Mouse (Mus musculus): ENCODE measurements at regions not wholly inside any gene's neighbourhood (a gene's known extent, or its start where the extent isn't known, plus 50 kb on each side); places are given as distances from the start of the nearest gene placed in this dataset.

DNA sequence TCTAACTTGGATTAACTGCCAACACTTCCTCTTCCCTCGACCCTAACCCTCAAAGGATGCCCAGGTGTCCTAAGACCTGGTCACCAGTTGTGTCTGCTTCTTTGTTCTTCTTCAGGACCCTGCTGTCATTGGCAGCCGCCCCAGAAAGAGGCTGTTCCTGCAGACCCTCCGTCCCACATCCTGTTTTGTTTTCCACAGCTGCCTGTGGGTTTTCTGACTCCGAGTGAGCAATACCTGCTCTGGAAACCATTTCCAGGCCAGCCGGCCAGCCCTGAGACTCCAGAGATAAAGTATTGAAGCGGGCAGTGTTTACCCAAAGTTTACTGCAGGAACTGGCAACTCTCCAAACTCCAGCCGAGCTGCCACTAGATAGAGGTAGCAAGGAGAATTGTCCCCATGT lies 337.2 kb upstream of the Noct start:
- no peak for DNase-seq (ENCODE audit: low spot score in 2 of 2)

DNA sequence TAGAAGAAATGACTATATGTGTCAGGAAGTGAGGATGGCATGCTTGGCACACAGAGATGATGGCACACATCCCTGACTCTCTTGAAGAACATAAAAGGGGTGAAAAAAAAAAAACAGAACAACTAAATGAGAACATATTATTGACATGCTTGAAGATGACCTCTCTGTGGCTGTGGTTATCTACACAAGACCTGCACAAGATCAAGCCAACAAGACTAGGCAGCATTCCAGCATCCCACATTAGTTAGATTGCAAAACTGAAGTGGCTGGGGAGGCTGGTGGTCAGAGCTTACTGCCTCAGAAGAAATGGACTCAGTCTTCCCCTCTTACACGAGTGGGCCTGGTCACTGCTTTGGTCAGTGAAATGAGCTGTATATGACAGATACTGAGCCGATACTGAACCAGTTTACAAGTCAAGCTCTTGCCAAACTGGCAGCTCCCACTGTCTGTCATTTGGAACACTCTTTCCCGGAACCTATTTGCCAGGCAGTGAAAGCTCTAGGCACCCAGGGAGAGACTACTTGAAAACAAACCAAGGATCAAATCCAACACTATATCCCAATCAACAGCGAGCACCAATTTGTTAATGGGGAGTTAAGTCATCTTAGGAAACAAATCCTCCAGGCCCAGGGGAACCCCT lies 335.6 kb upstream of the Noct start:
- no peak for DNase-seq (ENCODE audit: low spot score in 2 of 2)

DNA sequence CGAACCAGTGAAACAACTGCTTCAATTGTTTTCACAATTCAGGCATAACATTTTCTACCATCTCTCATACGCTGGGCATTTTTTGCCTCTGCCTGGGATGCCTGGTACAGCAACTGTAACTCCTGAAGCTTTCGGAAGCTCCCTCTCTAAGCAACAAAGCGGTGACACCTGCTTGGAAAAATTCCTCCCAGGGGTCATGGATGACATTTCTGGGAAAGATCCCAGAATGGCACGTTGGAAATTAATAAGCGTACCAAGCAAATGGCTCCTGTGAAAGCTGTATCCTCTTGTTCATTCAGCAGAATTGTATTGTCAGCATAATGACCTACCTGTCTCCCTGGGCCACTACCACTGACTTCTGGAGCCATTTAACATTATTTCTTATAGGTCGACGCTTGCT lies 333.7 kb upstream of the Noct start:
- no peak for DNase-seq (ENCODE audit: low spot score in 2 of 2)

DNA sequence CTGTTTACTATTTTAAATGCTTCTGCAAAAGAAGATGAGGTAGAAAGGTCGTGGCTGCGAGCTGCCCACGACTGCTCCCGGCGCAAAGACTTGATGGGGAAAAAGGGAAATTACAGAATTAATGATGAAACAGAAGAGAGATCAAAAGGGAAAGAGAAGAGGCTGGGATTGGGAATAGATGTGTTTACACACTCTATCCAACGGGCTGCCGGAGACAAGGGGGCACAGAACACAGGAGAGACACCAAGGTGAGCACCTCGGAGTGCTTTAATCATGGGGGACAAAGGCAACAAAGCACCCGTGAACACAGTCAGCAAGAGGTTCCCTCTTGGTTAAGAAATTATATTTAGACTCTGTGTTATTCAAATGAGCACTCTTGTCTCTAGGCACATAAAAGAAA lies 326.1 kb upstream of the Noct start:
- DNase-seq (ENCODE audit: low spot score in 2 of 2) = no peak

DNA sequence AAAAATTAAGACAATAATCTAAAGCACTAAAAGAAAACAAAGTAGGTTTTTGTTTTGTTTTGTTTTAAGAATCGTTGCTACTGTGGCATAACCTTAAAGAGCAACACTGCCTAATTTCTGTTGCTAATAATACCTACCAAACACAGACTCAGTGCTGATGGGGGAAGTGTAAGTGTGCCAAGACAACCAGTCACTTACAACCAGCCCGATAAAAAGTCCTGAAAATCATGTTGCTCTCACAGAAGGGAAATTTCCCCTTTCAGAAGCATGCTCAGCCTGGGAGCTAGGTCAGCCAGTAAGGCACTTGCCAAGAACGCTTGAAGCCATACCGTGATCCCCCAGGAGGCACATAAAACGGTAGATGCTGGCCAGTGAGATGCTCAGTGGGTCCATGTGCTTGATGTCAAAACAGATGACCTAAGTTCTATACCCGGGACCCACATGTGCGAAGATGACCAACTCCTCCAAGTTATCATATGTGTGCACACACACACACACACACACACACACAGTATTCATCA lies 324.4 kb upstream of the Noct start:
- no peak for DNase-seq (ENCODE audit: low spot score in 2 of 2)

DNA sequence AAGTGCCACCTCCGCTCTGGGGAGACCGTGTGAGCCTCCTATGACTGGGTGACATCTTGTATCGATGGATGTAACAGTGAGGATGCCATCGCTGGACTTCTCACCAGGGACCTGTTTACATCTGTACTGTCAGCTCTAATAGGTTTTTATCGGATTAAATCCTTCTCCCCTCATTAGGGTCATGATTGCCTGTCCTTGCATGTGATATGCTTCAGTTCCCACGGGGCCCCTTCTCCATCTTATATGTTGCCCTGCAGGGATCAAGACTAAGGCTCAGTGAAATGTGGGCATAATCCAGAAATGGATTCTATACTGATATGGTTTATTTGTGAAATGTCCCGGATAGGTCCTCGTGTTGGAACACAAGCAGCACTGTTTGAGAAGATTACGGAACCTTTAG lies 323.7 kb upstream of the Noct start:
- no peak for DNase-seq (ENCODE audit: low spot score in 2 of 2)

DNA sequence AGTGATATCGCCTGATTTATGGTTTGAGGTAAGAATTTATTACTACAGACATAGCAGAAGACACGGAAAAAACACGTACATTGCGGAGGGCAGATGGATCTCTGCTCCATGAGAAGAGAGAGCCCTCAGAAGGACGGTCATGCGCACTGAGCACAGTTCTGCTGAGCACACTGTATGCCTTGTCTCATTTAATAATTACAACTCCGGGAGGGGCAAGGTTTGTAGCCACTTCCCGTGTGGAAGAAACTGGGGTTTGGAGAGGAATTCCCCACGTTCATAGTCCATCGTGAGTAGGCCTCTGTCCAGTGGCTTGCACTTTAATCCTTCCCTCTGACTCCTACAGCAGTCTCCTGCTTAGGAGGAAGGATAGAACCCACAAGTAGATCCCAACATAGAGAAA lies 322.9 kb upstream of the Noct start:
- DNase-seq (ENCODE audit: low spot score in 2 of 2) = no peak

DNA sequence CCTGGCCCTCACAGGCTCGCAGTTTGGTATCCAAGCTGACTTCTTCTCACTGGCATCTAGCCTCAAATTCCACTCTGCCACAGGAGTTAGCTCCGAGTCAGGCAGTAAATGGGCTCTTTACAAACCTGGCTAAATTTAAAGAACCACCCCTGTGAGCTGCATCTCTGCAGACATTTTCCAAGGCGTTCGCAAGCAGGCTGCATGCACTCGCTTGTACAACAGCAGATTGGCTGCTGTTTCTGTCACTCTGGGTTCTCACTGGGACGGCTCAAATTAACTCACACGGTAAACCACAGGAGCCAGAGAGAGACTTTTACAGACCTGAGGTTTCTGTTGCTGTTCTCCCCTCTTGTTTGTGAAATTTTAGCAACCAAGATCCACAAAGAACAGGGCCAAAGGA lies 321.3 kb upstream of the Noct start:
- no peak for DNase-seq (ENCODE audit: low spot score in 2 of 2)

DNA sequence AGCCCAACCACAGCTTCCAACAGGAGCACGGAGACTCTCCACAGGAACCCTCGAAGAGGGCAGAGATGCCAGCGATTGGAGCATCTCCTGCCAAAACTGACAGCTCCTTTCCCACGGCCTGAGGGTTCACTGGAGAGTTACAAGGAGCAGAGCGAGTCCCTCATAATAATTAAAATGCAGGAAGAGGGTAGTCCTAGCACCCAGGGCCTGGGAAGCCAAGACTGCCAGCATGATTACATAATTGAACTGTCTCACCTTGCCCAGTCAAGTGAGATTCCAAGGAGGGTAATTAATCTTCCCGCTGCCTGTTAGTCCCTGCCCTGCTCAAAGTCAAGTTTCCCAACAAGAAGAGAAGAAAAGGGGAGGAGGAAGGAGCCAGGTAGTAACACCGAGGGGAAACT lies 319.5 kb upstream of the Noct start:
- no peak for DNase-seq (ENCODE audit: low spot score in 2 of 2)

DNA sequence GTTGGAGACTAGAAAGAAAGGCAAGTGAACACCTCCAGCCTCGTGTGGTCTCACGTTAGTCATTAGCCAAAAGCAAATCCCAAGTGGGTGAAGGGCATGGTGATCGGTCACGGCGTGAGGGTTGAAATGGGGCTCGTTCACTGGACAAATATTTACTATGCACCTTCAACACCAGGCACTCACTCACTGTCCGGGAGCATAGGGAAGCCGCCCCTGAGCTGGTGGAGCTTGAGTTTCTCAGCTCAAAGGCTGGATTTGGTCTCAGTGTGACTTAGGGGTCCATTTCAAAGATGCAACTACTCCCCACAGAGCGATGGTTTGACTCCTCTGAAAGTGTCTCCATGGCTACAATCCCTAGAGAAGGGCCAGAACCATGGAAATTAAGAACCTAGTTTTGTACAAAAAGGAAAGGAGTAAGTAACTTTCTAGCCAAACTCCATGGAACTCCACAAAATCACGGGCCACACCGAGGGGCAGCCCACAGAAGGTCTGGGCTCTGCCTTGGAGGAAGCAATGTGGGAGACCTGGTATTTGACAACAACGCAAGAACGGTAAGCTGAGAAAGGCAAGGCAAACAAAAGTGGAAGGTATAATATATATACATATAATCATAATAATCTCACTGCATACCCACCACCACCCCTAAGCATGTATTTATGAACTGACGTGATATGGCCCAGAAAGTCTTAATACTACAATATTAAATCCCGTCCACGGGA lies 318.8 kb upstream of the Noct start:
- DNase-seq (ENCODE audit: low spot score in 2 of 2) = no peak

DNA sequence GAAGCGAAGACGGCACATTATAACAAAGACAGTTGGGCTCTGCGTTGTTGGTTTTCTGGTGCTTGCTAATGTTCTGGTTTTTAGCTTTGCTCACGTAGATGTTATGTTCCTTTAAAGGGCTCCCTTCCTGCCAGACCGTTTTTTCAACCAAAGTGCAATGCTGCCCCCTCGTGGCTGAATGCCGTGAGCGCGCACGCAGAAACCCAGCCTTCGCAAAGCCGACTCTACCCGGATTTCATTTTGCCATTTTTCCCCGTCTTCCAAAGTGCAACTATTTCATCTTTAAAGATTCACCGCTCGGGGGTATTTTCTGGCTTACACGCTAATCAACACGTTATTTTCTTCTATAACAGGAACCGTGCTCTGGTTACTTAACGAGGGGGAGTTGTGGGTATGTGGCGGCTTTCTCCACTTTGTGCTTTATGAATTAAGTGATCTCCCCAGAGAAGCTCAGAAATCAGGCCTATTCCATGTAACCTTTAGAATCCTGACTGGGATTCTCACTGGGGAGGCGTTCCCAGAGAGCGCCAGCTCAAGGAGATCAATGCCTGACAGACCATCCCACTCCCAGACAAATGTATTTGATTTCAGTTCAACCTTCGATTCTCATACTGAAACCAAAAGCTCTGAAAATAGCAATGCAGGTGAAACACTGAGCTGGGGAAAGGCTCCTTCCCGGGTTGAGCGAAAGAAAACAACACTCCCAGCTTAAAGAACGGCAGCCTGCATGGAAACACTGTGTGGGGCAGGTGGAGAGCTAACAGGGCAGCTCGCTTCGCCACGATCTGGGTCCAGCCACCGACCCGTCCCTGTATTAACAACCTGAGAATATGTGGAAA lies 318.0 kb upstream of the Noct start:
- peak; percentile 87 to 95 for DNase-seq (ENCODE audit: low spot score in 2 of 2)

DNA sequence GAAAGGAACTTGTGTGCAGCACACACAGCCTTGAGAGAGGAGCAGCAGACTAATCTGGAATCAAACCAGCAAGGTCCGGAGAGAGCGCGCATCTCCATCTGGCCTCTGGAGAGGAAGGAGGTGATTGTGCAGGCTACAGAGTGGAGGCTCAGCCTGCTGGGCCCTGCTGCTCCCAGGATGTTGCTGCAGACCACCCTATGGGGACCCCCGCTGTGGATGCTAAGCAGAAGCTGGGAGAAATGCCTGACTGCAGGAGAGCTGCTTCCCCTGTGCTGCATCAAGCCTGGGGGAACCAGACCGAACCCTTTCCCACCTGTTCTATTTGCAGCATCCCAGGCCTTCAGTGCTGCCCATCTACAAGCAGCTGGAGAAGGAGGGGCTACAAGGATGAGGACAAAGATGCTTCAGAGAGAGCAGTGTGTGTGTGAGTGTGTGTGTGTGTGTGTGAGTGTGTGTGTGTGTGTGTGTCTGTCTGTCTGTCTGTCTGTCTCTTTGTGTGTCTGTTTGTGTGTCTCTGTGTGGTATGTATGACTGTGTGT lies 311.2 kb upstream of the Noct start:
- no peak for DNase-seq (ENCODE audit: low spot score in 2 of 2)

DNA sequence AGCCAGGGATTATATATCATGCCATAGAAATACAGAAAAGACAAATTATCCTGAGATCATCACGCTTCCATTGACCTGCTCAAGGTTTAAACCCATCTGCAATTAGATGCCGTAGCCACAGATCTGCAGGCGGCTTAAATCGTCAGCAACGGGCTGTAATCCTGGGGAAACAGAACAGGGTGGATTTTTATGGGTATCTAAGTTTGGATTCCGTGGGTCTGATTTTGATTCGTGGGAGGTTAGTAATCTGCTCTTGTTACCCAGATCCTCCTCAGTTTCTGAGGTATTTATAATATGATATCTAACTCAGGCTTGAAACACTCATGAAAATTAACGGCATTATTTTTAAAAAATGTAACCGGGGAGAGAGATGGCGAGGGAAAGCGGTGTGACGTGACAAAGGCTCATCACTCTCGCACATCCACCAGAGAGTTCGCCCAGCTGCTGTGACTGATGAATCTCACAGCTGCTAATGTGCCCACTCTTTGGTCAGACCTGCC lies 309.3 kb upstream of the Noct start:
- DNase-seq (ENCODE audit: low spot score in 2 of 2) = no peak

DNA sequence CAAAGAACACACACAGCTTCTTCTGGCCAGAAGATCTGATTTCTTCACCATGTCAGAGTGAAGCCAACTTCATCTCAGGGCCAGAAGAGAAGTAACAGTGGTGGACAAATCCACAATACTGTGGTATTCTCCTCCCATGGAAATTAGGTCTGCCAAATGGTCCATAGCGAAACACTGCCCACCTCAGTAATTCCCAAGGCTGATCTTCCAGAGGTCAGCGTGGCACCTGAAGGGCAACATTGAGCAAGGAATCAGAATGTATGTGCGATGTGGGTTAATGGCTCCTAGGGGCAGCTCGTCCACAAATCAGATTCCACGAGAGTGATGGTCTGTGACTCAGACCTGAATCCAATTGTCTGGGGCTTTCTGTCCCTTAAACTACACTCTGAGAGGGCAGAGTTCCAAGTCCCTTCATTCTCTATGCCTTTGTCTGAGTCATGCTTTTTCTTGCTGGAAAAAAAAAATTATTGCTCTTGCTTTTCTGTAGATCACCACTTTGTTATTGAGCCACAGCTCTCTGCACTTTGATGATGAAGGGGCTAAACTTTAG lies 307.9 kb upstream of the Noct start:
- DNase-seq (ENCODE audit: low spot score in 2 of 2) = no peak

DNA sequence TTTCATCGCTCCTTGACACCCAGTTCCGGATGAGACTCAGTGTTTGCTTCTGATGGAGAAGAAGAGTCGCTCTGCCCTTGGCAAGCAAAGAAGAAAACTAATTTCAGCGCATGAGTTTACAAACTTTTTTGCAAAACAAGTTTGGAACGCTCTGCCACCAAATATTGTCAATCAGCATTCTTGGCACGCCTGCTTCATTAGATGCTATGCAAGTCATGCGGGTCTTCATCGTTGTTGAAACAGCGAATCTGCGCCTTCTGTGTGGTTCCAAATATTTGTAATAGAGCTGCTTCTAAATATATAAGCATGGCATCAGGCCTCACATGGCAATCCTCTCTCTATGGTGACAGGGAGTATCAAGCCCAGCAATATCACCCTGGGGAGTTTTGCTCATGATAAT lies 301.9 kb upstream of the Noct start:
- no peak for DNase-seq (ENCODE audit: low spot score in 2 of 2)

DNA sequence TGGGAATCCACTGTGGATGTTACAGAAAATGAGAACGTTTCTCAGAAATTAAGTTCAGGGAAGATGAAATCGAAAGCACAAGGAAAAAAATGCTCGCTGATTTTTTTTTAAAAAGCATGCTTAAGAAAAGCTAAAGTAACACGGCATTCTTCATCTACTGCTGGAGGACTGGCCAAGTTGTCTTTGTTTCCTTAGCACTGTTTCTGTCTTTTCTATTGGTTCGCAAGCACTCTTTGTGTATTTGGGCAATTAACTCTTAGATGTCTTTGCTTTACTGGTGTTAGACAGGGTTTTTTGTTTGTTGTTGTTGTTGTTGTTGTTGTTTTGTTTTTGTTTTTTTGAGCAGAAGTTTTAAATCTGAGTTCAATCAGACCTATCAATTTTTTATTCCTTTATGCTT lies 301.4 kb upstream of the Noct start:
- no peak for DNase-seq (ENCODE audit: low spot score in 2 of 2)

DNA sequence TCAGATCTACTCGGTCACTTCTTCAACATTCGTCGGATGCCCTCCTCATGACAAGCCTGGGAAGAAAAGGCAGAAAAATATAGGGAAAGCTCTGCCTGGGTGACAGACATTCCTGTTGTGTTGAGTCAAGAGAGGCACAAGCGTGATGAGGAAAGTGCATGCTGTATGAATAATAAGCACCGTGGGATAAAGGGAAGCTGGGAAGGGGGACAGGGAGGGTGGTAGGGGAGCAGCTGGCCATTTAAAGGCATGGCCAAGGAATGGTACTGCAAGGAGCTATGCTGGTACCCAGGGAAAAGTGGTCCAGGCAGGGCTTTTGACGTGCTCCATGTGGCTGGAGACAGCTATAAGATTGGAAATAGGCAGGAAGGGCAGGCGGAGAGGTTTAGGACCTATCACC lies 300.9 kb upstream of the Noct start:
- DNase-seq (ENCODE audit: low spot score in 2 of 2) = no peak

DNA sequence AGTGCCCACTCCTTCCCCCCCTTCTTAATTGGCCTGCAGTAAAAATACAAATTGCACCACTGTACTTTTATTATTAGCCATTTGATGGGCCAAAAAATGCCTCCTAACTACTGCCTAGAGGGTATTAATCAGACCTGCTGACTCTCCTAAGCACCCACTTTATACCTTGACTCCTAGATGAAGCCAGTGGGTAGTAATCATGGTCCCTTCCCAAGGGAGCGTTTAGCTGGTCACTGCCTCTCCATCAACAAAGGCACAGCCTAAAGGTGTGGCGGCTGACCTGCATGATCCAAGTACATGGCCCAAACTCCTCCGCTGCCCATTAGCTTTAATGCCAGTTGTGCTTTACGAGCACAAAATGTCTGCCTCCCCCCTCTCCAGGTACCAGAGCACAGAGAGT lies 296.9 kb upstream of the Noct start:
- DNase-seq (ENCODE audit: low spot score in 2 of 2) = no peak

DNA sequence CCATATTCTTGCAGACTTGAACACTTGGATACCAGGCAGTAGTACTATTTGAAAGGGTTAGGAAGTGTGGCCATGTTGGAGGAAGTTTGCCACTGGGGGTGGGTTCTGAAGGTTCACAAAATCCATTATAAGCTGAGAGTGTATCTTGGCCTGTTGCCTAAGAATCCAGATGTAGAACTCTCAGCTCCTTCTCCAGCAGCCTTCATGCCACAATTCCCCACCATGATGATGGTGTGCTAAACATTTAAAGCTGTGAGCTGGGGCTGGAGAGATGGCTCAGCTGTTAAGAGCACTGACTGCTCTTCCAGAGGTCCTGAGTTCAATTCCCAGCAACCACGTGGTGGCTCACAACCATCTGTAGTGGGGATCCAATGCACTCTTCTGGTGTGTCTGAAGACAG lies 295.2 kb upstream of the Noct start:
- DNase-seq (ENCODE audit: low spot score in 2 of 2) = no peak

DNA sequence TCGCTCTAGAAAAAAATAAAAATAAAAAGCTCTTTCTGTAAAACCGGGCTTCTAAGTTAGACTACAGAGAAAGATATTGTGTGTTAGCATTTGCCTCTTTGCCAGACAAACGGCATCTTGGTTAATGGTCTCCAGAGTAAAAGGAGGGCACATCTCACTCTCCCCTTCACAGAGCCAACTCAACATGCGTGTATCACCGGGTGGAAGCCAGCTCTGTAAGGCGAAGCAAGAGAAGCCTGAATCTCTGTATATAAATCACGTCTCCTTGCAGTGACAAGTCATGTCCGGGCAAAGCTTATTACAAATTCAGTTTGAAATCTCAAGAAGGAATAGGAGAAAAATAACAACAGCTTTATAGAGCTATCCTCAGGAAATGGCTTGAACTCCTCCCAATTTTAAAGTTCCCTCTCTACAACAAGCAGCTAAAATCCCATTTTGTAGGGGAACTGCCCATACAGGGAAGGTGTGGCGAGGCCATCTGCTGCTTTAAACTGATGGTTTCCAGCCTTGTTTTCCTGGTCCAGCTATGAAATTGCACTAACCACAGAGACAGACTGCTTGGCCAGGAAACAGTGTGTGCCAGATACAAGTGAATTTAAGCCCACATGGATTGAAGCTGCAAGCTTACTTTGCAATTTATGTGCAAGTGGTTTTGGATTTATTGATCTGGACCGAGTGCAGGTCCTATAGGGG lies 291.7 kb upstream of the Noct start:
- no peak for DNase-seq (ENCODE audit: low spot score in 2 of 2)

DNA sequence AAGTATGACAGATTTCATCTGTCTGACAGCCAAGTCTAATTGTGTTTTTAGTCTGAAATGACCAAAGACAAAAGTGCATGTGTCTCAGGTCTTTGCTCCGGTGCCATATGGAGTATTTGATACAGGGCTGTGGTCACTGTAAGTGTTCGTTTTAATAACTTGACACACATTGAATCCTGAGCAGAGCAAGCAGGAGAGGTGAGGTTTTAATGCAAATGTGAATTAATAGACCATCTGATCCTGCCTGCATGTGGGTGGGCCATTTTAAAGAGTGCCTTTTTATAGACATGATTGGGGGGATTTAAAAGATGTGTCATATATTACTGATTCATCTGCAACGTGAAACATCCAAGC lies 291.2 kb upstream of the Noct start:
- DNase-seq (ENCODE audit: low spot score in 2 of 2) = no peak

DNA sequence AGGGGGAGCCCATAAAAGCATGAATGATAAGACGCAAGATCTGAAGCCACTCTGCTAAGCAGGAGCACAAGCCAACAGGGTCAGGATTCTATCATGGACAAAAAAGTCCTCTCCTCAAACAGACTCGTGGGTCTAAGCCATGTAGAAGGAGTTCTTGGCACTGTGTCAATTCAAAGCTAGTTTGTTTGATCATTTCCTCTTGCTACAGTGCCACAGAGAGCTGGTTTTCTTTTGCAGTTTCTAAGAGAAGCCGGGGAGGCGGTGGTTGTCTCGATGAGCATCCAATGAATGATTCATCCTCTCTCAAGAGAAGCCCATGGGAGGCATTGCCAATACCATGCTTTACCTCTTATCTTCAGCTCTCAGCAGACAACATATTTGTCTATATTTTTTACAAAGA lies 284.6 kb upstream of the Noct start:
- no peak for DNase-seq (ENCODE audit: low spot score in 2 of 2)
